Mouse (Mus musculus): ENCODE data around the gene Dnaaf5. TPM values are rescaled to one million over a fixed set of nuclear protein-coding genes. Genes with fewer than 3 reads are reported as not detected.

Gene Dnaaf5
- polyA plus RNA-seq, 1 experiment from 2014 or later = 2.9 TPM

DNA sequence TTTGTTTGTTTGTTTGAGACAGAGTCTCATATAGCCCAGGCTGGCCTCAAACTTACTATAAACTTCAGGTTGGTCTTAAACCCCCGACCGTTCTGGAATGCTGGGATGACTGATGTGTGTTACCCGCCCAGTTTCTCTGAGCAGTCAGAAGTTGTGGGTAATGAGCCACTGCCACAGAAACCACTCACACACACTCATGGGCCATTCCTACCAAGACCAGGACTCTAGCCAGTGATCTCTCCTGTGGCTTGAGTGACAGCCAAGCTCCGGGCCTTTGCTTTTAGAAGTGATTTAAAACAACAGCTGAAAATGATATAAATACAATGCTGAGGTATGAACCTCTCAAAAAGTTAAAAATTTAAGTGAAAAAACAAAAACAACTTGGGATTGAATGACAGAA lies 35.1 kb upstream of the Dnaaf5 start:
- no peak for TF ChIP-seq CTCF (IDR thresholded peaks at IDR 0.05; ENCODE audit: low read depth)
- ATAC-seq = no peak
- no peaks in the 10 kb centered on the region for H3K36me3 ChIP-seq (ENCODE audit: control insufficient read depth, insufficient read depth)
- no peaks in the 10 kb centered on the region for H3K9me3 ChIP-seq (ENCODE audit: control insufficient read depth)
- H3K4me2 ChIP-seq (replicated peaks; ENCODE audit: low read depth) = no peak overlapping the region
- H3K4me3 ChIP-seq (ENCODE audit: low read depth, low read length) = no peak overlapping the region
- no peaks in the 10 kb centered on the region for H3K27me3 ChIP-seq (replicated peaks; ENCODE audit: control insufficient read depth, insufficient read depth, low read length)
- 85% methylated on average over 4 of the region's 4 CpGs for WGBS
- no peak overlapping the region for H3K27ac ChIP-seq (ENCODE audit: low read depth, low read length)
- no peaks in the 10 kb centered on the region for H3K4me1 ChIP-seq (replicated peaks; ENCODE audit: control insufficient read depth, insufficient read depth, low read length)
- no peak overlapping the region for H3K9ac ChIP-seq (ENCODE audit: low read depth, low read length)

DNA sequence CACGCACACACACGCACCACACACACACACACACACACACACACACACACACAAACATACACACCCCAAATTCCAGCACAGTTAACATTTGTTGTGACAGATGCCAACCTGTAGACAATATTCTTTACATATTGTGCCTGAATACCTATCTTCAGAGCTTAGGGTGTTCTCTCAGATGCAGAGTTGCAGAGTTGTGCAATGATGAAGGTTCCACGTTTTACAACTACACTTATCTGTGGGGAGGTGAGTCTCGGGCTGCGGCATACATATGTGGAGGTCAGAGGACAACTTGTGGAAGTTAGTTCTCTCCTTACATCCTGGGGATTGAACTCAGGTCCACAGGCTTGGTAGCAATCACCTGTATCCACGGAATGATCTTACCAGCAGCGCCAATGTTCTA lies 34.5 kb upstream of the Dnaaf5 start:
- no peak for TF ChIP-seq CTCF (IDR thresholded peaks at IDR 0.05; ENCODE audit: low read depth)
- Histone ChIP-seq H3K9me3 (ENCODE audit: control insufficient read depth) (no peaks in the 10 kb centered on the region), H3K4me1 (replicated peaks; ENCODE audit: control insufficient read depth, insufficient read depth, low read length) (no peaks in the 10 kb centered on the region), H3K9ac (ENCODE audit: low read depth, low read length) (no peak overlapping the region), H3K27me3 (replicated peaks; ENCODE audit: control insufficient read depth, insufficient read depth, low read length) (no peaks in the 10 kb centered on the region), H3K36me3 (ENCODE audit: control insufficient read depth, insufficient read depth) (no peaks in the 10 kb centered on the region), H3K4me3 (ENCODE audit: low read depth, low read length) (no peak overlapping the region), H3K4me2 (replicated peaks; ENCODE audit: low read depth) (no peak overlapping the region), H3K27ac (ENCODE audit: low read depth, low read length) (no peak overlapping the region)
- 0 out of 2 replicates have a peak, but pooled peaks have one; percentile 38 for ATAC-seq
- 62% methylated on average over 7 of the region's 7 CpGs for WGBS

DNA sequence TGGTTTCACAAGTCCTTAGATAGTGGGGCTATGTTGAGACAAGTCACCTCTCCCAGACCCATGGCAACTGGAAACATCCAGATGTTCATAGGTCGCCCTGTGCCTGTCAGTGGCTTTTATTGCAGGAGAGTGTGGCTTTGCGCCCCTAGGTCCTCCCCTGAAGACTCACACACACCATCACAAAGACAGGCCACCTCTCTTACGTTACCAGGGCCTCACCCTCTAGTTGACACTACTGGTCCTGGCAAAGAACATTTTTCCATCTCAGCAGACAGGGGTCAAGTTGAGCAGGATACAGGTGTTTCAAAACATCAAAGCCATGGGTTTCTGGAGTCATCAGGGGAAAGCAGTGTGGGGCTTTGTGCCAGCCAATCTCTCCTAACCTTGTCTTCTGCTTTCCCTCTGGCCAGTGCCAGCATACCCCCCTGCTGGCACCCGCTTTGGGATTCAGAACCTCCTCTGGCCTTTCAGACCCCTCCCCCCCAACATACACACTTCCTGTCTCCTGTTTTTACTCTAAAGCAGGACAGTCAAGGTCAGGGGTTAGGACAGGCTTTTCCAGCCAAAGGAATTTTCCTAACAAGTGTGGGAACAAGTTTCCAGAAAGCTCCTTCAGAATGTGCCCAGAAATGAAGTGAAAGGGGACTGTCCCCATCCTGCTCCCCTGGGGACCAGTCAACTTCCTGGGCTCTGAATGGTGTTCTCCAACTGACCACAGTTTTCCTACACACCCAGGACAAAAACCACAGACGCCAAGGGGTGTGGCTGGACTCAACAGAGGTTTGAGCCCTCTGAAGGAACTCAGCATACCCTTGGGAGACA lies 31.7 kb upstream of the Dnaaf5 start:
- H3K9ac ChIP-seq (ENCODE audit: low read depth, low read length) = no peak overlapping the region
- H3K27ac ChIP-seq (ENCODE audit: low read depth, low read length) = no peak overlapping the region
- no peak overlapping the region for H3K4me2 ChIP-seq (replicated peaks; ENCODE audit: low read depth)
- H3K36me3 ChIP-seq (ENCODE audit: control insufficient read depth, insufficient read depth) = no peaks in the 10 kb centered on the region
- no peak for ATAC-seq
- H3K9me3 ChIP-seq (ENCODE audit: control insufficient read depth) = no peaks in the 10 kb centered on the region
- H3K4me3 ChIP-seq (ENCODE audit: low read depth, low read length) = no peak overlapping the region
- H3K27me3 ChIP-seq (replicated peaks; ENCODE audit: control insufficient read depth, insufficient read depth, low read length) = no peaks in the 10 kb centered on the region
- WGBS = 54% methylated on average over 5 of the region's 5 CpGs
- no peaks in the 10 kb centered on the region for H3K4me1 ChIP-seq (replicated peaks; ENCODE audit: control insufficient read depth, insufficient read depth, low read length)
- no peak for TF ChIP-seq CTCF (IDR thresholded peaks at IDR 0.05; ENCODE audit: low read depth)

DNA sequence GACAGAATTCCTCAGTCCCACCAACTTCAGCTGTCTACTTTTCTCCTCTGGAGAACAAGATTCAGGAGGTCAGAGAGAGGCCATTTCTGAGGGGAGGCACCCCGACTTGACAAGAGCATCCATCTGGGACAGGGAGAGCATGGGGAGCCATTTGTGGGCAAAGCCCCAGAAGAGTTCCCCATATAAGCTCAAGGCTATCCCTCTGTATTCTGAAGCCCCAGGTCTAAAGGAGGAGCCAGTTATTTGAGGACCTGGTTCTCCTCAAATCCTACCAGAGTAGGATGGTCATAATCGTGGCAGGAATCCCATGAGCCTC lies 31.1 kb upstream of the Dnaaf5 start:
- no peak for ATAC-seq
- H3K27me3 ChIP-seq (replicated peaks; ENCODE audit: control insufficient read depth, insufficient read depth, low read length) = no peaks in the 10 kb centered on the region
- H3K27ac ChIP-seq (ENCODE audit: low read depth, low read length) = no peak overlapping the region
- 65% methylated on average over 2 of the region's 2 CpGs for WGBS
- no peak overlapping the region for H3K4me2 ChIP-seq (replicated peaks; ENCODE audit: low read depth)
- H3K9ac ChIP-seq (ENCODE audit: low read depth, low read length) = no peak overlapping the region
- no peak overlapping the region for H3K4me3 ChIP-seq (ENCODE audit: low read depth, low read length)
- H3K36me3 ChIP-seq (ENCODE audit: control insufficient read depth, insufficient read depth) = no peaks in the 10 kb centered on the region
- no peak for TF ChIP-seq CTCF (IDR thresholded peaks at IDR 0.05; ENCODE audit: low read depth)
- H3K9me3 ChIP-seq (ENCODE audit: control insufficient read depth) = no peaks in the 10 kb centered on the region
- no peaks in the 10 kb centered on the region for H3K4me1 ChIP-seq (replicated peaks; ENCODE audit: control insufficient read depth, insufficient read depth, low read length)

DNA sequence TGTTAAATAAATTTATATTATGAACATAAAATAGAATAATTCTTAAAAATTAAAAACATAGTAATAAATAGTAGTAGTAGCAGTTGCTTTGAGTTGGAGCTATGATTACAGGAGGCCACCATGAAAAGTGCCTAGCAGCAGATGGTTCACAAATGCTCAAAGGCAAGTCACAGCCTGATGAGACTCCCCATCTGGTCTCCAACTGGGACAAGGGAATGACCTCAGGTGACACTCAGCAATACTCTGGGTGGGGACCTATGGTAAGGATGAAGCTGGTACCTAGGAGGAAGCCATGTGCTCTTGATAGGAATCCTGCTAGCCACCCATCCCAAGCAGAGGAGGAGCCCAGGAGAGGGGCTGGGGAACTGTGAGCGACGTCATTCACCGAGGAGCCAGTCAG lies 24.3 kb upstream of the Dnaaf5 start:
- Histone ChIP-seq H3K4me3 (ENCODE audit: low read depth, low read length) (no peak overlapping the region), H3K9ac (ENCODE audit: low read depth, low read length) (no peak overlapping the region), H3K27ac (ENCODE audit: low read depth, low read length) (no peak overlapping the region), H3K9me3 (ENCODE audit: control insufficient read depth) (no peaks in the 10 kb centered on the region), H3K36me3 (ENCODE audit: control insufficient read depth, insufficient read depth) (no peaks in the 10 kb centered on the region), H3K27me3 (replicated peaks; ENCODE audit: control insufficient read depth, insufficient read depth, low read length) (no peaks in the 10 kb centered on the region), H3K4me1 (replicated peaks; ENCODE audit: control insufficient read depth, insufficient read depth, low read length) (peaks cover 5% of the 10 kb centered on the region; the same call in 1 of the 2 replicates), H3K4me2 (replicated peaks; ENCODE audit: low read depth) (no peak overlapping the region)
- ATAC-seq = no peak
- no peak for TF ChIP-seq CTCF (IDR thresholded peaks at IDR 0.05; ENCODE audit: low read depth)
- WGBS = 74% methylated on average over 3 of the region's 3 CpGs

DNA sequence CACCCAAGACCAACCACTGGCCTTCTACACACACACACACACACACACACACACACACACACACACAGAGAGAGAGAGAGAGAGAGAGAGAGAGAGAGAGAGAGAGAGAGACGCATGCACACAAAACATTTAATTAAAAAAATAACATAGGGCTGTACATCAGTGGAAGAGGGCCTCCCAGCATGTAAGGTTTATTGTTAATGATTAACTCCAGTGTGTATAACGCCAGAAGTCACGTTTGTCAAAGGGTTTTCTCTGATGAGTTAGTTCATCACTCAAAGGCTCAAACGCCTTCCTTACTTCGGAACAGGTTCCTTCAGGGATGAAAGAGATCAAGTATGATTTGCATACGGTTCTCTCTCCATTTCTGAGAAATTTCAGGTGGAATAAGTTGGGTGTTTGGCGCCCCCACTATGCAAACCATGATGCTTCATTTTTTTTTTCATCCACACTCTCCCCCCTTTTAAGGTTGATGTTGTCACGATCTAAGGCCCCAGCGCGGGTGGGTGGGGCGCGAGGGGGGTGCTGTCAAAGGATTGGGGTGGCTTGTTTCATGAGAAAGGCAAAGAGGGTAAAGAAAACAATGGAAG lies 21.5 kb upstream of the Dnaaf5 start:
- H3K9ac ChIP-seq (ENCODE audit: low read depth, low read length) = no peak overlapping the region
- 21% methylated on average over 12 of the region's 12 CpGs for whole genome bisulfite sequencing
- peak overlapping the region; percentile 80 for H3K4me2 ChIP-seq (replicated peaks; ENCODE audit: low read depth)
- TF ChIP-seq CTCF (IDR thresholded peaks at IDR 0.05; ENCODE audit: low read depth) = 0 out of 2 replicates have a peak, but pooled peaks have one; percentile 13
- H3K9me3 ChIP-seq (ENCODE audit: control insufficient read depth) = no peaks in the 10 kb centered on the region
- H3K27ac ChIP-seq (ENCODE audit: low read depth, low read length) = no peak overlapping the region
- peak; percentile 48 for ATAC-seq
- no peaks in the 10 kb centered on the region for H3K36me3 ChIP-seq (ENCODE audit: control insufficient read depth, insufficient read depth)
- H3K27me3 ChIP-seq (replicated peaks; ENCODE audit: control insufficient read depth, insufficient read depth, low read length) = no peaks in the 10 kb centered on the region
- H3K4me1 ChIP-seq (replicated peaks; ENCODE audit: control insufficient read depth, insufficient read depth, low read length) = peaks cover 5% of the 10 kb centered on the region; the same call in 1 of the 2 replicates
- H3K4me3 ChIP-seq (ENCODE audit: low read depth, low read length) = peak overlapping the region; percentile 51

Measured in intestine, postnatal 0 days (tissue).